Mouse (Mus musculus) limb, embryonic 10.5 days (tissue): ENCODE results near the gene Ifnl3. TPM values are rescaled to one million over a fixed set of nuclear protein-coding genes. Genes with fewer than 3 reads are reported as not detected.
"Not testable (repeated sequence)": the region's sequence is repeated elsewhere in the genome, so short reads cannot be mapped to it uniquely, and the experiment has no call there.

Source experiments
- DNase-seq: peaks from one replicate; pipeline ENCODE4 v3.0.0-alpha.2; 2017; ENCODE audit warnings: low spot score
- H3K27ac ChIP-seq: fragments of 300-500 bp; sonication (generic); 2 replicates; pipeline ENCODE4 v1.5.1; 2016; ENCODE audit warnings: mild to moderate bottlenecking
- H3K27me3 ChIP-seq: fragments of 300-500 bp; sonication (generic); 2 replicates; pipeline ENCODE4 v1.6.1; 2016; ENCODE audit warnings: low read depth, mild to moderate bottlenecking; ENCODE audit not compliant: poor library complexity, severe bottlenecking
- H3K36me3 ChIP-seq: fragments of 300-500 bp; sonication (generic); 2 replicates; pipeline ENCODE4 v1.6.1; 2016; ENCODE audit warnings: mild to moderate bottlenecking, moderate library complexity
- H3K4me1 ChIP-seq: fragments of 300-500 bp; sonication (generic); 2 replicates; pipeline ENCODE4 v1.6.1; 2016
- H3K4me3 ChIP-seq: fragments of 300-500 bp; sonication (generic); 2 replicates; pipeline ENCODE4 v1.5.1; 2016; ENCODE audit warnings: mild to moderate bottlenecking, moderate library complexity
- H3K9me3 ChIP-seq: fragments of 300-500 bp; sonication (generic); replicated peaks from 2 replicates; pipeline ENCODE4 v1.6.1; 2016; ENCODE audit warnings: mild to moderate bottlenecking
- WGBS: fragments of 180-500 bp; shearing (Covaris S2); methylation state at CpG from one replicate; pipeline ENCODE4 v1.1.7; 2016; 5-methylcytosine and 5-hydroxymethylcytosine counted together
- polyA plus RNA-seq: library from polyadenylated mRNA; unstranded; fragments of >200 nt; fragmentation: Nextera tagmentation; extraction: Ambion mirVana; gene quantifications from 2 replicates; pipeline ENCODE4 v1.2.1, GENCODE M21; 2016

The Ifnl3 gene
- polyA plus RNA-seq, 1 experiment from 2014 or later = not detected

GRCm38 (mm10) chr7:28511441-28511840, 11.2 kb upstream of the Ifnl3 start:
- Histone ChIP-seq H3K4me3 (no peak overlapping the region), H3K9me3 (0 out of 2 replicates have a peak, but pooled peaks cover 2% of the 10 kb centered on the region), H3K4me1 (no peaks in the 10 kb centered on the region), H3K27me3 (no peaks in the 10 kb centered on the region), H3K36me3 (no peaks in the 10 kb centered on the region), H3K27ac (no peak overlapping the region)
- no peak for DNase-seq
- 76% methylated on average over 8 of the region's 8 CpGs for WGBS

GRCm38 (mm10) chr7:28527922-28528719, 5.5 kb downstream of the Ifnl3 start:
- Histone ChIP-seq H3K4me1 (peaks cover 7% of the 10 kb centered on the region), H3K27ac (no peak overlapping the region), H3K4me3 (no peak overlapping the region), H3K9me3 (no peaks in the 10 kb centered on the region), H3K36me3 (no peaks in the 10 kb centered on the region), H3K27me3 (no peaks in the 10 kb centered on the region; the same call in 1 of the 2 replicates)
- peak; percentile 88 for DNase-seq
- 8% methylated on average over 19 of the region's 19 CpGs for WGBS

- 51% methylated on average over 8 of the region's 8 CpGs for WGBS
- H3K4me3 ChIP-seq = no peak overlapping the region
- no peaks in the 10 kb centered on the region; the same call in 1 of the 2 replicates for H3K27me3 ChIP-seq
- H3K27ac ChIP-seq = no peak overlapping the region
- no peaks in the 10 kb centered on the region for H3K9me3 ChIP-seq
- DNase-seq = no peak
- H3K36me3 ChIP-seq = no peaks in the 10 kb centered on the region
- peaks cover 7% of the 10 kb centered on the region for H3K4me1 ChIP-seq
Observed at GRCm38 (mm10) chr7:28532005-28532404, 9.4 kb downstream of the Ifnl3 start.

GRCm38 (mm10) chr7:28538886-28539285, 16.2 kb downstream of the Ifnl3 start:
- not testable (repeated sequence) for H3K27ac ChIP-seq, H3K9me3 ChIP-seq, DNase-seq, H3K4me3 ChIP-seq, H3K4me1 ChIP-seq, H3K36me3 ChIP-seq
- peaks cover 12% of the 10 kb centered on the region for H3K27me3 ChIP-seq
- WGBS = 85% methylated on average over 6 of the region's 6 CpGs

GRCm38 (mm10) chr7:28540526-28540925, 17.9 kb downstream of the Ifnl3 start, which contains the start of gene Sycn:
Gene Sycn, plus strand, starts transcription at chr7:28540885.
- Histone ChIP-seq H3K4me1 (peaks cover 16% of the 10 kb centered on the region), H3K9me3 (no peaks in the 10 kb centered on the region), H3K27me3 (peaks cover 28% of the 10 kb centered on the region), H3K27ac (no peak within 1 kb of the TSS), H3K4me3 (no peak within 1 kb of the TSS), H3K36me3 (no peaks in the 10 kb centered on the region)
- WGBS = 81% methylated on average over 4 of the region's 4 CpGs
- DNase-seq = no peak

- Histone ChIP-seq H3K27ac (peak overlapping the region; percentile 51), H3K36me3 (no peaks in the 10 kb centered on the region), H3K4me3 (peak overlapping the region; percentile 48), H3K27me3 (peaks cover 60% of the 10 kb centered on the region), H3K4me1 (peaks cover 35% of the 10 kb centered on the region), H3K9me3 (no peaks in the 10 kb centered on the region)
- DNase-seq = peak; percentile 64
- WGBS = 5% methylated on average over 27 of the region's 27 CpGs
Observed at GRCm38 (mm10) chr7:28544051-28544601, 21.5 kb downstream of the Ifnl3 start.

- peaks cover 60% of the 10 kb centered on the region for H3K27me3 ChIP-seq
- H3K4me3 ChIP-seq = no peak overlapping the region
- WGBS = 19% methylated on average over 14 of the region's 14 CpGs
- H3K27ac ChIP-seq = no peak overlapping the region
- H3K4me1 ChIP-seq = peaks cover 35% of the 10 kb centered on the region
- no peak for DNase-seq
- no peaks in the 10 kb centered on the region for H3K9me3 ChIP-seq
- H3K36me3 ChIP-seq = no peaks in the 10 kb centered on the region
Observed at GRCm38 (mm10) chr7:28545048-28545890, 22.6 kb downstream of the Ifnl3 start.

GRCm38 (mm10) chr7:28545891-28546210, 23.2 kb downstream of the Ifnl3 start:
- Histone ChIP-seq H3K36me3 (no peaks in the 10 kb centered on the region), H3K27ac (no peak overlapping the region), H3K4me3 (no peak overlapping the region; the same call in 1 of the 2 replicates), H3K4me1 (peaks cover 35% of the 10 kb centered on the region), H3K27me3 (peaks cover 60% of the 10 kb centered on the region), H3K9me3 (no peaks in the 10 kb centered on the region)
- DNase-seq = no peak
- WGBS = 41% methylated on average over 7 of the region's 7 CpGs

GRCm38 (mm10) chr7:28546649-28547048, 24.0 kb downstream of the Ifnl3 start:
- 1% methylated on average over 22 of the region's 22 CpGs for WGBS
- no peak overlapping the region for H3K27ac ChIP-seq
- H3K27me3 ChIP-seq = peaks cover 60% of the 10 kb centered on the region
- no peak for DNase-seq
- no peaks in the 10 kb centered on the region for H3K9me3 ChIP-seq
- peaks cover 35% of the 10 kb centered on the region for H3K4me1 ChIP-seq
- no peaks in the 10 kb centered on the region for H3K36me3 ChIP-seq
- peak overlapping the region; percentile 41 for H3K4me3 ChIP-seq

- DNase-seq = no peak
- H3K27ac ChIP-seq = no peak within 1 kb of the TSS
- H3K27me3 ChIP-seq = peaks cover 60% of the 10 kb centered on the region
- WGBS = 4% methylated on average over 5 of the region's 5 CpGs
- peak within 1 kb of the TSS; percentile 41 for H3K4me3 ChIP-seq
- H3K36me3 ChIP-seq = no peaks in the 10 kb centered on the region
- H3K4me1 ChIP-seq = peaks cover 35% of the 10 kb centered on the region
- no peaks in the 10 kb centered on the region for H3K9me3 ChIP-seq
Observed at GRCm38 (mm10) chr7:28547154-28547553, 24.5 kb downstream of the Ifnl3 start, which contains the start of gene Nccrp1. Gene Nccrp1, minus strand, starts transcription at chr7:28547254.

GRCm38 (mm10) chr7:28547628-28548027, 25.0 kb downstream of the Ifnl3 start:
- Histone ChIP-seq H3K27ac (no peak overlapping the region), H3K36me3 (no peaks in the 10 kb centered on the region), H3K4me1 (peaks cover 35% of the 10 kb centered on the region), H3K27me3 (peaks cover 60% of the 10 kb centered on the region), H3K9me3 (no peaks in the 10 kb centered on the region), H3K4me3 (no peak overlapping the region)
- no peak for DNase-seq
- WGBS = 69% methylated on average over 7 of the region's 7 CpGs

- Histone ChIP-seq H3K9me3 (no peaks in the 10 kb centered on the region), H3K27me3 (peaks cover 6% of the 10 kb centered on the region), H3K36me3 (peaks cover 7% of the 10 kb centered on the region; the same call in 1 of the 2 replicates), H3K4me1 (peaks cover 12% of the 10 kb centered on the region; the same call in 1 of the 2 replicates), H3K27ac (no peak overlapping the region), H3K4me3 (no peak overlapping the region)
- 89% methylated on average over 6 of the region's 6 CpGs for WGBS
- DNase-seq = no peak
Observed at GRCm38 (mm10) chr7:28553076-28553475, 30.4 kb downstream of the Ifnl3 start.
